Mouse (Mus musculus): ENCODE data around the gene Ccin.

- no peak for TF ChIP-seq CTCF (conservative IDR thresholded peaks at IDR 0.05; ENCODE audit: low read length)
- TF ChIP-seq NANOG (IDR thresholded peaks at IDR 0.05; ENCODE audit: borderline replicate concordance, low read length): no peak
- no peak for TF ChIP-seq POU5F1 (IDR thresholded peaks at IDR 0.05; ENCODE audit: borderline replicate concordance, low read length)
Observed at GRCm38 (mm10) chr4:43964326-43964833, 18.9 kb upstream of the Ccin start.
